Mouse (Mus musculus) liver, adult 2 months (tissue): ENCODE measurements around the gene Lin7a. TPM values are rescaled to one million over a fixed set of nuclear protein-coding genes. Genes with fewer than 3 reads are reported as not detected.
A peak's percentile ranks its signal among the peaks of the same experiment; 100 is the strongest.

Source experiments
- DNase-seq: peaks from one replicate; pipeline ENCODE4 v3.0.0-alpha.2; 2011; ENCODE audit warnings: low read depth, low spot score; ENCODE audit errors: extremely low read depth
- H3K27ac ChIP-seq: fragments of 200-500 bp; replicated peaks from 2 replicates; pipeline ENCODE4 v1.5.1; 2012; ENCODE audit warnings: low read depth, mild to moderate bottlenecking, control low read depth, inconsistent platforms, low read length; ENCODE audit not compliant: insufficient read depth
- H3K27me3 ChIP-seq: fragments of 200-500 bp; 2 replicates; pipeline ENCODE4 v1.6.1; 2012; ENCODE audit warnings: mild to moderate bottlenecking, moderate library complexity, low read length, inconsistent platforms; ENCODE audit not compliant: control insufficient read depth, insufficient read depth
- H3K36me3 ChIP-seq: fragments of 200-500 bp; 2 replicates; pipeline ENCODE4 v1.6.1; 2012; ENCODE audit warnings: low read length, inconsistent platforms; ENCODE audit not compliant: control insufficient read depth, insufficient read depth
- H3K4me1 ChIP-seq: fragments of 200-500 bp; 2 replicates; pipeline ENCODE4 v1.6.1; 2011; ENCODE audit warnings: low read length; ENCODE audit not compliant: control insufficient read depth, insufficient read depth
- H3K4me3 ChIP-seq: fragments of 200-500 bp; 2 replicates; pipeline ENCODE4 v1.5.1; 2011; ENCODE audit warnings: low read depth, mild to moderate bottlenecking, control low read depth, low read length, moderate library complexity; ENCODE audit not compliant: insufficient read depth
- H3K79me2 ChIP-seq: fragments of 200-500 bp; 2 replicates; pipeline ENCODE4 v1.6.1; 2012; ENCODE audit warnings: inconsistent platforms, mild to moderate bottlenecking, low read length, moderate library complexity; ENCODE audit not compliant: control insufficient read depth, insufficient read depth
- H3K9ac ChIP-seq: fragments of 200-500 bp; 2 replicates; pipeline ENCODE4 v1.6.1; 2012; ENCODE audit warnings: low read depth, mild to moderate bottlenecking, control low read depth, inconsistent platforms, low read length
- CTCF ChIP-seq: fragments of 200-500 bp; IDR thresholded peaks from 2 replicates; pipeline ENCODE4 v1.5.1; 2011; ENCODE audit warnings: low read depth, low read length, control low read depth
- POLR2A ChIP-seq: fragments of 200-500 bp; IDR thresholded peaks from 2 replicates; pipeline ENCODE4 v1.6.1; 2011; ENCODE audit warnings: low read length, control low read depth; ENCODE audit not compliant: insufficient read depth; ENCODE audit errors: extremely low read depth
- WGBS: fragments of 180-500 bp; shearing (Covaris S2); methylation state at CpG from one replicate; pipeline ENCODE4 v1.1.7; 2018; 5-methylcytosine and 5-hydroxymethylcytosine counted together
- polyA plus RNA-seq: library from polyadenylated mRNA; depleted of rRNA; stranded (reverse); fragments of >200 nt; gene quantifications from 2 replicates; pipeline ENCODE4 v1.2.3, GENCODE M21; 2012; rRNA removed
- total RNA-seq: library from RNA; depleted of rRNA; stranded (reverse); fragments of >200 nt; gene quantifications from 2 replicates; pipeline ENCODE4 v1.2.3, GENCODE M21; 2014; rRNA removed

Gene Lin7a
- total and polyA plus RNA-seq, 2 experiments = 3.4 to 28.2 TPM

DNA sequence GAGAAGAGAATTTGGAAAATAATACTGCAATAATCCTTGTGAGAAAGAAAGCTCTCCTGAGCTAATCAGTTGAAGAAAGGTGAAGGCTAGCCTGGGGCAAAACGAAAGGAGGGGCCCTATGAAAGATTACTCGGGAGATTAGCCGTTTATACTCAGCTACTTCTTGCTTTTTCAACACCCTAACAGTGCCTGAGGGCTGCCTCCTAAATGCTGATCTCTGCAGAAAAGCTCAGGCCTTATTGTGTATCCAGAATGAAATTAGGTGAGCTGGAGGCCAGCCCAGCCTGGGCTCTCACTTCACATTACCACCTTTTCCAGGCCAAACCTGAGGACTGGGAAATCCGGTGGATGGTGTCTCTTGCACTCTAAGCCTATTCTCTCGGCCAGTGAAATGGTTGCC, 165.5 kb downstream of the Lin7a start:
- WGBS = 66% methylated on average over 5 of the region's 5 CpGs
- no peak for TF ChIP-seq CTCF
- TF ChIP-seq POLR2A = no peak
- Histone ChIP-seq H3K79me2 (no peaks in the 10 kb centered on the region), H3K36me3 (no peaks in the 10 kb centered on the region), H3K27me3 (no peaks in the 10 kb centered on the region), H3K4me3 (no peak overlapping the region), H3K9ac (no peak overlapping the region), H3K27ac (no peak overlapping the region), H3K4me1 (no peaks in the 10 kb centered on the region)
- DNase-seq = no peak

DNA sequence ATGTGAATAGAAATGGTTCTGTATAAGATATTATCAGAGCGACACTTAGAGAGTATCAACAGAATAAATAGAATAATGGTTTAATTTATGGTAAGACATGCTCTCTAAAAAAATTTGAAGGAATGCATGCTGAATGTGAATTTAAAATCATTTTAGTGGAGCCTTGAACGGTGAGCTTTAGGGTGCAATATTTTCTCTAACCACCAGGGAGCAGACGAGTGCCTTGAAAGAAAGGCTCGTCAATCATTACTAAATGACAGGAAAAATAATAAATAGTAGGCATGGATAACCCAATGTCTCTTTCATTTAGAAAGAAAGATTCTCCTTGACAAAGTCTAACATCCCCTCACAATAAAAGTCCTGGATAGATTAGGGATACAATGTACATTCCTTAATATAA, 171.3 kb downstream of the Lin7a start:
- H3K9ac ChIP-seq = no peak overlapping the region
- peak; percentile 46 for TF ChIP-seq CTCF
- no peak for TF ChIP-seq POLR2A

DNA sequence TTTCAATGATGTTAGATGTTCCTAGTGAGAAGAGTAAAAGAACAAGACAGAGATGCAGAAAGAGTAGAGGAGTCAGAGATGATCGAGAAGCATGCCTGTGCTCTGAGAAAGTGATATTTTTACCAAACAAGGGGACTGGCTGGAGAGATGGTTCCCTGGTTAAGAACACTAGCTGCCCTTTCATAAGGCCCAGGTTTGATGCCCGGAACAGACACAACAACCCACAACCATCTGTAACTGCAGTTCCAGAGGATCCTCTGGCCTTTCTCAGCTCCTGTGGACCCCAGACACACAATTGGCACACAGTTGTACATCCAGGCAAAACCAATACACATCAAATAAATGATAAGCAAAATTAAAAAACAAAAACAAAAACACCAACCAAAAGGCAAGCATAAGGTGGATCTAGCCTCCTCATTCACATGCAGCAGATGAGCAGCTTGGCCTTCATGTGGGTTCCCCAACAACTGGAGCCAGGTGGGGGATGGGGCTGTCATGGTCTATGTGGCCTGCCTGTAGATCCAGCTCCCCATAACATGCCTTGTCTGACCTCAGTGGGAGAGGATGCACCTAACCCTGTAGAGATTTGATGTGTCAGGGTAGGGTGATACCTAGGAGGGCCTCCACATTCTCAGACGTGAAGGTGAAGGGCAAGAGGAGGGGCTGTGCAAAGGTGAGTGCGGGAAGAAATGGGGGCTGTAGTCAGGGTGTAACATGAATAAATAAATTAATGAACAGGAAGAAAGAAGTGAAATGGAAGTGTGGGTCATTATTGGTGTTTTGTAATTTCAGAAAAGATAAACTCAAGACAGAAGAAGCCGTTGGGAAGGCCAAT, 178.2 kb downstream of the Lin7a start:
- Histone ChIP-seq H3K27ac (no peak overlapping the region), H3K36me3 (no peaks in the 10 kb centered on the region), H3K79me2 (no peaks in the 10 kb centered on the region), H3K4me3 (no peak overlapping the region), H3K4me1 (no peaks in the 10 kb centered on the region), H3K9ac (no peak overlapping the region), H3K27me3 (no peaks in the 10 kb centered on the region)
- 84% methylated on average over 5 of the region's 5 CpGs for WGBS
- TF ChIP-seq POLR2A = no peak
- TF ChIP-seq CTCF = no peak
- DNase-seq = no peak

More for the DNA sequence above, 171.3 kb downstream of the Lin7a start:
- DNase-seq = peak; percentile 21
- Histone ChIP-seq H3K79me2 (no peaks in the 10 kb centered on the region), H3K27ac (no peak overlapping the region), H3K4me1 (no peaks in the 10 kb centered on the region), H3K4me3 (no peak overlapping the region), H3K36me3 (no peaks in the 10 kb centered on the region), H3K27me3 (no peaks in the 10 kb centered on the region)
- WGBS = 8% methylated on average over 4 of the region's 4 CpGs

DNA sequence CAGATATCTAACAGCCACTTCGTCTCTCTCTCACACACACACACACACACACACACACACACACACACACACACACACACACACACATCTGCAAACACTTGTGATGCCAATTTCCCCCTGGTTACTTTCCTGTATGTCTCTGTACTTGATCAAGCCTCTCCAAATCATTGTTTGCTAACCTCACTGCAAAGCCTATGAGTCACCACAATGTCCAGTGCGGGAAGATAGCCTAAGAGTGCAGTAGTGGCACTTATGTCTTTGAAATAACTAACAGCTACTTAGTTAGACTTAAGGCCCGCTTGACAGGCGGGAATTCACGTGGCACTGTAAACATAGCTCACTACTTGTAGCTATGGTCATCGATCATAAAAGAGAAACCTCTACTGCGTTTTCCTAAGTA, 196.3 kb downstream of the Lin7a start:
- H3K79me2 ChIP-seq = no peaks in the 10 kb centered on the region
- no peak for TF ChIP-seq CTCF
- TF ChIP-seq POLR2A = no peak
- H3K4me3 ChIP-seq = no peak overlapping the region
- H3K27me3 ChIP-seq = no peaks in the 10 kb centered on the region
- DNase-seq = no peak
- H3K36me3 ChIP-seq = no peaks in the 10 kb centered on the region
- no peak overlapping the region for H3K27ac ChIP-seq
- no peaks in the 10 kb centered on the region for H3K4me1 ChIP-seq
- WGBS = 81% methylated on average over 7 of the region's 7 CpGs
- H3K9ac ChIP-seq = no peak overlapping the region

Other genes starting within 250 kb of the Lin7a start
- gene Acss3, start 148.0 kb upstream of the Lin7a start, total RNA-seq = 48.5 and 87.9 TPM in 2 replicates
- gene Acss3, start 148.0 kb upstream of the Lin7a start, polyA plus RNA-seq = 10.0 and 18.6 TPM in 2 replicates
- gene Myf5, start 214.4 kb downstream of the Lin7a start, total RNA-seq = not detected in 2 replicates
- gene Myf5, start 214.4 kb downstream of the Lin7a start, polyA plus RNA-seq = not detected in 2 replicates
- gene Myf6, start 223.1 kb downstream of the Lin7a start, total RNA-seq = 0.09 TPM in 1 of 2 replicates, not detected in the other
- not detected in 2 replicates for gene Myf6, start 223.1 kb downstream of the Lin7a start, polyA plus RNA-seq